Mouse (Mus musculus) brown adipose tissue, adult 24 weeks (tissue): ENCODE results near the gene Dnah17. TPM values are rescaled to one million over a fixed set of nuclear protein-coding genes. Genes with fewer than 3 reads are reported as not detected.

Experiments used
- H3K27ac ChIP-seq: fragments of 200-500 bp; replicated peaks from 2 replicates; pipeline ENCODE4 v1.5.1; 2012; ENCODE audit warnings: low read depth, mild to moderate bottlenecking, low read length
- H3K4me1 ChIP-seq: fragments of 200-500 bp; 2 replicates; pipeline ENCODE4 v1.6.1; 2012; ENCODE audit warnings: low read length, mixed read lengths; ENCODE audit not compliant: control insufficient read depth, insufficient read depth, insufficient read length
- H3K4me3 ChIP-seq: fragments of 200-500 bp; 2 replicates; pipeline ENCODE4 v1.5.1; 2012; ENCODE audit warnings: low read depth, mild to moderate bottlenecking, low read length, moderate library complexity; ENCODE audit not compliant: insufficient read depth
- polyA plus RNA-seq: library from polyadenylated mRNA; stranded (reverse); fragments of >200 nt; gene quantifications from 2 replicates; pipeline ENCODE4 v1.2.4, GENCODE M21; 2012; ENCODE audit not compliant: missing spikeins, insufficient read depth, insufficient read length

The Dnah17 gene
- polyA plus RNA-seq, 1 experiment, result not detected

DNA sequence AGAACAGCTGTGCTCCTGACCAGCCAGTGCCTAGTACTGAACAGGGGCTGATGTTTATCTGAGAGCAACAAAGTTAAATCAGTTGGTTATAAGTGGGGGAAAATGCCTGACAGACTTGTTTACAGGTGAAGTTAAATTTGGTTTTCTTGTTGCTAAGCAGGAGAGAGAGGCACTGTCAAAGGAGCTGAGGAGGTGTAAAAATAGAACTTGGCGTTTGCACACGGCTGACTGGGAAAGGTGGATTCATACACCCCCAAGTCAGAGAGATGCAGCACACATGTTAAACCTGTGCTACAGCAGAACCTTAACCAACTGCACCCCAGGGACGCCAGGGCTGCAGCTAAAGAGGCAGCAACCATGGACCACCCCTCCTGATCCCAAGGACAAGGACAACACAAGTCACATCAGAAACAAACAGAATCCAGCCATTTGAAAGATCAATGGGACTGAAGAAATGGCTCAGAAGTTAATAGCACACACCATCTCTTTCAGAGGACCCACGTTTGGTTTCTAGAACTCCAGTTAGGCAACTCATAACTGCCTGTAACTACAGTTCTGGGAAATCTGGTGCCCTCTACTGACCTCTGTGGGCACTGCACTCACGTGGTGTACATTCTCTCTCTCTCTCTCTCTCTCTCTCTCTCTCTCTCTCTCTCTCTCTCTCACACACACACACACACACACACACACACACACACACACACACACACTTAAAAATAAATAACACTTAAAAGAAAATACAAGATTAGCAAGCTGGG is 21.2 kb upstream of the Dnah17 start:
- 0 out of 2 replicates have a peak, but pooled peaks cover 3% of the 10 kb centered on the region for H3K4me1 ChIP-seq
- H3K27ac ChIP-seq, result no peak overlapping the region
- H3K4me3 ChIP-seq, result no peak overlapping the region

DNA sequence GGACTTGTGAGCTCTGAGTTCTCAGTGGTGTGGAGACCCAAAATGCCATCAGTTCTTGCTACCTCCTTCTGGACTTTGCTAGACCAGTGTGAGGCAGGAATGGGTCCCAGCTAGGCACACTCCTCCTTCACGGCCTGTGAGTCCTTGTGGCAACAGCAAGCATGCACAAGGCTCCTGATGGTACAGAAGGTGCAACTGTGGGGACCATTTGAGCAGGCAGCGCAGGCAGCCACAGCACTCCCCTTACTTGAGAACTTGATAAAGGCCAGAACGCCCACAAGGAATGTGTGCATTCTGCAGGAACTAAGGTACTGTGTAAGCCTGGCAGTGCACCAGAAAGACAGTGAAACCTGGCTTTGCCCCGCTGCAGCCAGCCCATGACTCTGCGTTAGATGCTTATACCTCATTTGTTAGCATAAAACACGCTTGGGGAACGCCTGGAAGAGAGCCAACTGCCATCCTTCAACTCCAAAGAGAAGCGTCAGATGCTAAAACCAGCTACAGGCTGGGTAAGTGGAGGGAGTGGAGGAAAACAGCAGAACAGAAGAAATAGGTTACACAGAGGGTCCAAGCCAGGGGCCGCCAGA is 19.8 kb upstream of the Dnah17 start:
- no peak overlapping the region for H3K4me3 ChIP-seq
- H3K4me1 ChIP-seq, result 0 out of 2 replicates have a peak, but pooled peaks cover 3% of the 10 kb centered on the region
- H3K27ac ChIP-seq, result peak overlapping the region; percentile 19; the same call in 1 of the 2 replicates

GRCm38 (mm10) chr11:118147877-118148637 is 17.6 kb upstream of the Dnah17 start:
- Histone ChIP-seq H3K4me3 (no peak overlapping the region), H3K27ac (peak overlapping the region; percentile 44), H3K4me1 (0 out of 2 replicates have a peak, but pooled peaks cover 5% of the 10 kb centered on the region)

- H3K27ac ChIP-seq, result peak overlapping the region; percentile 100
- peak overlapping the region; percentile 60 for H3K4me3 ChIP-seq
- peaks cover 19% of the 10 kb centered on the region for H3K4me1 ChIP-seq
These were observed 16.0 kb upstream of the Dnah17 start for GRCm38 (mm10) chr11:118146446-118146845.

DNA sequence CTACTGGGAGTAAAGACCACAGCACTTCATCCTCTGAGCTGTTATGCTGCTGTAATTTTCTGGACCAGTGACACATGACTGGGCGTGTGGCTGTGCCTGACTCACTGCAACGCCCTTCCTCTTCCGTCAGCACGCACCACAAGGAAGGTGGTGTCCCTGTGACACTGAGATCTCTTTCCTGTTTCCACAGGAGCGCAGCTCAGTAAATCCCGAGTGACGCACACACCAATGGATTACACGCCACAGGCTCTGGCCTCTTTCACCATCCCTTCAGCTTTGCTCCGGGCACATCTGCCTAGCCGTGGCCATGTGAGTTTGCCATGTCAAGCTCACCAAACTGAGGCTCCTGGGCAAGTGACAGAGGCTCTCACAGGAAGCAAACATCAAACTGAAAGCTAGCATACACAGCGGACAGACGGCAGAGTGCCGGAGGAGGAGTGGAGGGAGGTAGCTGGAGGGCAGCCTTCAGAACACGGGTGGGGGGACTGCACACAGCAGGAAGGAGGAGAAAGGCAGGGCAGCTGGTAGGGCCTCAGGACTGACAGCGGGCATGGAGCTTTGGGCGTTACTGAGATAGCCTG is 15.4 kb upstream of the Dnah17 start:
- Histone ChIP-seq H3K4me3 (peak overlapping the region; percentile 60), H3K27ac (peak overlapping the region; percentile 100), H3K4me1 (peaks cover 20% of the 10 kb centered on the region)

DNA sequence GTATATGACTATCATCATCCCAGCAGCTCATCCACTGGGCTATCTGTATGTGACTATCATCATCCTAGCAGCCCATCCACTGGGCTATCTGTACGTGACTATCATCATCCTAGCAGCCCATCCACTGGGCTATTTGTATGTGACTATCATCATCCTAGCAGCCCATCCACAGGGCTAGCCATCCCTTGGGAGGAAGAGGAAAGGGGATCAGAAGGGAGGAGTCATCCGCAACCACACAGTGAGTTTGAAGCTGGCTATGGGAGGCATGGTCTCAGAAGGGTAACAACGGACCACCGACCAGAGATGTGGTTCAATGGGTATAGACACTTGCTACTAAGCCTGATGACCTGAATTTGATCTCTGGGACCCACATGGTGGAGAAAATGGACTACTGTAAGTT is 14.7 kb upstream of the Dnah17 start:
- H3K4me3 ChIP-seq, result no peak overlapping the region
- H3K27ac ChIP-seq, result peak overlapping the region; percentile 81
- peaks cover 20% of the 10 kb centered on the region for H3K4me1 ChIP-seq

GRCm38 (mm10) chr11:118143731-118144130 is 13.3 kb upstream of the Dnah17 start:
- peaks cover 26% of the 10 kb centered on the region for H3K4me1 ChIP-seq
- H3K4me3 ChIP-seq, result no peak overlapping the region
- H3K27ac ChIP-seq, result peak overlapping the region; percentile 81

DNA sequence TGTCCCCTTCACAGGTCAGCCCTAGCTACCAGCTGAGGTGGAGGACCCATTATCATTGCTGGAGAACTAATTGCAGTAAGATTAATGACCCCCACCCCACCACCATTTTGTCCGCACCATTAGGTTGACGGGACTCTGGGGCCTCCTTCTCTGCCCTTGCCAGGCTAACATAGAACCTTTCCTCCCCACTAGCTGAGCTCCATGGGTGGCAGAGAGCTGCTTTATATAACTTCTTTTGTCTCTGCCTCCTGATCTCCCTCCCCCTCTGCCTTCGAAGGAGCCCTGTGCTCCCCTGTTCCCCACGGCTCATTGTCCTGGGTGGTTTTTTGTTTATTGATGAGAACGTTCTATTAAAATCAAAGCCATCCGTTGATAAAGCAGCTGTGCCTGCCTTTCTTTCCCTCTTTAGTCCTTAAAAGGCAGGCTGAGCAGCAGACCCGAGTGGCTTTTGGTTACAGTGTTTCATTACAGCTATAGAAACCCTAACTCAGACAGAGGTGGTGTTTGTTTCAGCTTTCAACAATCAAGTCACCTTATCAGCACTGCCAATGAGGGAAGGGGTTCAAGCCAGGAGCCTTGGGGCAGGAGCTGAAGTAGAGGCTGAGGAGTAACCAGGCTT is 12.2 kb upstream of the Dnah17 start:
- Histone ChIP-seq H3K27ac (peak overlapping the region; percentile 76), H3K4me3 (no peak overlapping the region), H3K4me1 (peaks cover 24% of the 10 kb centered on the region)

DNA sequence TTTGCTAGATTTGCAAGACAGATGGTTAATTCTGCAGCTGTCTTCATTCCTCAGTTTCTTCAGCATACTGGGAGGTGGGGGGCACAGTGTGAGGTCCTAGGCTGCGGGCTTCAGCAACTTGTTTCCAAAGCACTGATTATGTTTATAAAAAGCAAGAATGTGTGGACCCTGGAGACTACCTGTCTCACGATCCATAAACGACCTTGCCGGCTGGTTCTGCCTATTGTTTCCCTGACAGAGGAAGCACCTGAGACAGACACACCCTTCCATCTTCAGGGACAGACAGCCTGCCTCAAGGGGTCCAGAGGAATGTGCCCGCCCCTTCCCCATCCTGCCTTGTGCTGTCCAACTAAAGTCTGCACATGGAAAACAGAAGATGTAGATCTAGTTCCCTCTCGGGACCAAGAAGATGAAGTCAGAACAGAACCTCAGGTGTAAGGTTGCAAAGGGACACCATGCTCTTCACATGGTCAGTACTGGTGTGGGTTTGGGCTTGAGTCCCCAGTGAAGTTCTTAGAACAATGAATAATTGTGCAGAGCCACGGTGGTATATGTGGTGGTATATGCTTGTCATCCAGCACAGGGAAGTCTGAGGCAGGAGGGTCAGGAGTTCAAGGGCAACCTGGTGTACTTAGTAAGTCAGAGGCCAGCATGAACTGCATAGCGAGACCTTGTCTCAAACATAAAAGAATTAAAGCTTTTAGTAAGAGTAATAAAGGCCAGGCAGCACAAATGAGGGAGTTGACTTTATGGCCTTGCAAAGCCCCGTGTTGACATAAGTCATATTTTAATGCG is 10.5 kb upstream of the Dnah17 start:
- Histone ChIP-seq H3K4me1 (peaks cover 32% of the 10 kb centered on the region), H3K4me3 (peak overlapping the region; percentile 7; the same call in 1 of the 2 replicates), H3K27ac (peak overlapping the region; percentile 98)

- Histone ChIP-seq H3K4me1 (peaks cover 49% of the 10 kb centered on the region), H3K27ac (0 out of 2 replicates have a peak overlapping the region, but pooled peaks have one; percentile 23), H3K4me3 (no peak overlapping the region)
These were observed 7.9 kb upstream of the Dnah17 start for GRCm38 (mm10) chr11:118138347-118138746.

DNA sequence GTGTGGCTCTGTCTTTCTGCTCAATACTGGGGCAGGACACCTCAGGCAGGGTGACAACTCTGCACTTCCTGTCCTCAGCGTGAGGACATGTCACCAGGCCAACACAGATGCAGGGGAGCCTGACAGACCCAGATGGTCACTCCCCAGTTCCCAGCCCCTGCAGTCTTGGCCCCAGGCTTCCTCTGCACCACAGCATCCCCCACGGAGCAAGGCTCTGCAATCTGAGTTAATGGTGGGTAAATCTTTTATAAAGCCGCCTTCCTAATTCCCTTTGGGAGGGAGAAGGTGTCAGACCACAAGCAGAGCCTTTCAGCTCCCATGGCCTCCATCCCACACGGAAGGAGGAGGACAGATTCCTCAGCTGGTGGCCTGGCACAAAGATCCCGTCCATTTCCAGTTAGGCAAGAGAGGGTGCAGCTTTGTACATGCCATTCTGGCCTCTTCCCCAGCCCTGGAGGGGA is 5.8 kb upstream of the Dnah17 start:
- Histone ChIP-seq H3K4me3 (no peak overlapping the region), H3K4me1 (peaks cover 36% of the 10 kb centered on the region), H3K27ac (peak overlapping the region; percentile 99)

DNA sequence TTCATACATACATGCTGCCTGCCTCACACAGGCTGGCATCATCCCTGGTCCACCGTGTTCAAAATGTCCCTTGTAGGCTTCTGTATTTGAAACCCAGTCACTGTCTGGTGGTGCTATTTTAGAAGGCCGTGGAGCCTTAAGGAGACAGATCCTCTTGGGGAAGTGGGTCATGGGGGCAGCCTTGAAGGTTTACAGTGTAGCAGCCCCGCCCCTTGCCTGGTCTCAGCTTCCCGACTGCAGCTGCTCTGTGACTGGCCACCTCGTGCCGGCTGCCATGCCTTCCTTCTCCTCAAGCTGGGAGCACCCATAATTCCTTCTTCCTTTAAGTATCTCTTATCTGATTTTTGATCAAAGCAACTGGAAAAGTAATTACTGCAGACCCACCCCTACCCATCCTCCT is 4.8 kb upstream of the Dnah17 start:
- H3K27ac ChIP-seq, result peak overlapping the region; percentile 99
- no peak overlapping the region for H3K4me3 ChIP-seq
- H3K4me1 ChIP-seq, result peaks cover 36% of the 10 kb centered on the region

- H3K27ac ChIP-seq, result peak overlapping the region; percentile 99
- peaks cover 30% of the 10 kb centered on the region for H3K4me1 ChIP-seq
- H3K4me3 ChIP-seq, result no peak overlapping the region
These were observed 3.3 kb upstream of the Dnah17 start for GRCm38 (mm10) chr11:118133752-118134169.
